Mouse (Mus musculus) embryonic facial prominence, embryonic 10.5 days (tissue): ENCODE measurements at regions not wholly inside any gene's neighbourhood (a gene's known extent, or its start where the extent isn't known, plus 50 kb on each side); places are given as distances from the start of the nearest gene placed in this dataset.

Experiments used
- DNase-seq: peaks from one replicate; pipeline ENCODE4 v3.0.0-alpha.2; 2017; ENCODE audit warnings: low spot score
- H3K27ac ChIP-seq: fragments of 300-500 bp; sonication (generic); replicated peaks from 2 replicates; pipeline ENCODE4 v1.5.1; 2016; ENCODE audit warnings: mild to moderate bottlenecking
- H3K27me3 ChIP-seq: fragments of 300-500 bp; sonication (generic); replicated peaks from 2 replicates; pipeline ENCODE4 v1.6.1; 2016; ENCODE audit warnings: low read depth, mild to moderate bottlenecking; ENCODE audit not compliant: poor library complexity, severe bottlenecking
- H3K36me3 ChIP-seq: fragments of 300-500 bp; sonication (generic); replicated peaks from 2 replicates; pipeline ENCODE4 v1.6.1; 2016; ENCODE audit warnings: mild to moderate bottlenecking, moderate library complexity
- H3K4me1 ChIP-seq: fragments of 300-500 bp; sonication (generic); 2 replicates; pipeline ENCODE4 v1.6.1; 2016
- H3K4me3 ChIP-seq: fragments of 300-500 bp; sonication (generic); 2 replicates; pipeline ENCODE4 v1.5.1; 2016; ENCODE audit warnings: mild to moderate bottlenecking, moderate library complexity
- H3K9me3 ChIP-seq: fragments of 300-500 bp; sonication (generic); 2 replicates; pipeline ENCODE4 v1.6.1; 2016; ENCODE audit warnings: mild to moderate bottlenecking
- WGBS: fragments of 180-500 bp; shearing (Covaris S2); methylation state at CpG from one replicate; pipeline ENCODE4 v1.1.7; 2016; 5-methylcytosine and 5-hydroxymethylcytosine counted together

- H3K27ac ChIP-seq = no peak overlapping the region
- H3K4me3 ChIP-seq = no peak overlapping the region
- H3K36me3 ChIP-seq = no peaks in the 10 kb centered on the region
- H3K27me3 ChIP-seq = no peaks in the 10 kb centered on the region
- H3K9me3 ChIP-seq = no peaks in the 10 kb centered on the region
- no peak for DNase-seq
- H3K4me1 ChIP-seq = peaks cover 13% of the 10 kb centered on the region
- 87% methylated on average over 5 of the region's 5 CpGs for WGBS
These were observed 204.2 kb downstream of the Gm5447 start for GRCm38 (mm10) chr13:31177999-31178783.

- Histone ChIP-seq H3K9me3 (no peaks in the 10 kb centered on the region), H3K27me3 (no peaks in the 10 kb centered on the region), H3K27ac (no peak overlapping the region), H3K4me1 (peaks cover 13% of the 10 kb centered on the region), H3K4me3 (no peak overlapping the region), H3K36me3 (no peaks in the 10 kb centered on the region)
- DNase-seq = no peak
- 77% methylated on average over 3 of the region's 3 CpGs for WGBS
These were observed 205.0 kb downstream of the Gm5447 start for GRCm38 (mm10) chr13:31178964-31179363.

GRCm38 (mm10) chr13:31179407-31180001, 205.5 kb downstream of the Gm5447 start:
- WGBS = 32% methylated on average over 12 of the region's 12 CpGs
- peak; percentile 26 for DNase-seq

GRCm38 (mm10) chr13:31181530-31181929, 207.5 kb downstream of the Gm5447 start:
- no peaks in the 10 kb centered on the region for H3K9me3 ChIP-seq
- H3K36me3 ChIP-seq = no peaks in the 10 kb centered on the region
- DNase-seq = no peak
- H3K4me1 ChIP-seq = peaks cover 13% of the 10 kb centered on the region
- no peak overlapping the region for H3K4me3 ChIP-seq
- 76% methylated on average over 5 of the region's 5 CpGs for WGBS
- no peak overlapping the region for H3K27ac ChIP-seq
- H3K27me3 ChIP-seq = no peaks in the 10 kb centered on the region

More at GRCm38 (mm10) chr13:31179407-31180001, 205.5 kb downstream of the Gm5447 start:
- Histone ChIP-seq H3K27ac (0 out of 2 replicates have a peak overlapping the region, but pooled peaks have one; percentile 14), H3K27me3 (no peaks in the 10 kb centered on the region), H3K36me3 (no peaks in the 10 kb centered on the region), H3K9me3 (no peaks in the 10 kb centered on the region), H3K4me1 (peaks cover 13% of the 10 kb centered on the region), H3K4me3 (no peak overlapping the region)

- WGBS = 85% methylated on average over 14 of the region's 14 CpGs
- H3K27ac ChIP-seq = no peak overlapping the region
- no peaks in the 10 kb centered on the region for H3K27me3 ChIP-seq
- H3K4me3 ChIP-seq = no peak overlapping the region
- no peaks in the 10 kb centered on the region for H3K9me3 ChIP-seq
- DNase-seq = no peak
- H3K36me3 ChIP-seq = no peaks in the 10 kb centered on the region
- peaks cover 5% of the 10 kb centered on the region; the same call in 1 of the 2 replicates for H3K4me1 ChIP-seq
These were observed 211.1 kb downstream of the Gm5447 start for GRCm38 (mm10) chr13:31184845-31185834.

- H3K4me3 ChIP-seq = no peak overlapping the region
- no peak for DNase-seq
- no peaks in the 10 kb centered on the region for H3K36me3 ChIP-seq
- H3K27me3 ChIP-seq = no peaks in the 10 kb centered on the region
- H3K9me3 ChIP-seq = no peaks in the 10 kb centered on the region
- no peaks in the 10 kb centered on the region for H3K4me1 ChIP-seq
- 63% methylated on average over 5 of the region's 5 CpGs for WGBS
- H3K27ac ChIP-seq = no peak overlapping the region
These were observed 213.0 kb downstream of the Gm5447 start for GRCm38 (mm10) chr13:31186805-31187589.

- Histone ChIP-seq H3K4me3 (no peak overlapping the region), H3K27me3 (no peaks in the 10 kb centered on the region), H3K36me3 (no peaks in the 10 kb centered on the region), H3K4me1 (no peaks in the 10 kb centered on the region), H3K9me3 (no peaks in the 10 kb centered on the region), H3K27ac (no peak overlapping the region)
- no peak for DNase-seq
- 58% methylated on average over 1 of the region's 1 CpGs for WGBS
These were observed 215.1 kb downstream of the Gm5447 start for GRCm38 (mm10) chr13:31189116-31189515.

- no peaks in the 10 kb centered on the region for H3K27me3 ChIP-seq
- 82% methylated on average over 4 of the region's 4 CpGs for WGBS
- H3K4me3 ChIP-seq = no peak overlapping the region
- DNase-seq = no peak
- no peak overlapping the region for H3K27ac ChIP-seq
- no peaks in the 10 kb centered on the region for H3K36me3 ChIP-seq
- no peaks in the 10 kb centered on the region for H3K4me1 ChIP-seq
- H3K9me3 ChIP-seq = no peaks in the 10 kb centered on the region
These were observed 216.0 kb downstream of the Gm5447 start for GRCm38 (mm10) chr13:31190036-31190435.

GRCm38 (mm10) chr13:31191344-31192139, 217.5 kb downstream of the Gm5447 start:
- no peak overlapping the region for H3K27ac ChIP-seq
- no peak for DNase-seq
- no peaks in the 10 kb centered on the region for H3K4me1 ChIP-seq
- no peak overlapping the region for H3K4me3 ChIP-seq
- no peaks in the 10 kb centered on the region for H3K27me3 ChIP-seq
- no peaks in the 10 kb centered on the region for H3K36me3 ChIP-seq
- no peaks in the 10 kb centered on the region for H3K9me3 ChIP-seq
- 88% methylated on average over 7 of the region's 7 CpGs for WGBS

- H3K4me3 ChIP-seq = no peak overlapping the region
- WGBS = 70% methylated on average over 3 of the region's 3 CpGs
- H3K27ac ChIP-seq = no peak overlapping the region
- H3K36me3 ChIP-seq = no peaks in the 10 kb centered on the region
- H3K4me1 ChIP-seq = no peaks in the 10 kb centered on the region
- no peak for DNase-seq
- H3K27me3 ChIP-seq = no peaks in the 10 kb centered on the region
- H3K9me3 ChIP-seq = no peaks in the 10 kb centered on the region
These were observed 221.0 kb downstream of the Gm5447 start for GRCm38 (mm10) chr13:31194971-31195370.

GRCm38 (mm10) chr13:31196546-31196945, 222.5 kb downstream of the Gm5447 start:
- Histone ChIP-seq H3K4me3 (no peak overlapping the region), H3K27me3 (no peaks in the 10 kb centered on the region), H3K36me3 (no peaks in the 10 kb centered on the region), H3K9me3 (no peaks in the 10 kb centered on the region), H3K27ac (no peak overlapping the region), H3K4me1 (no peaks in the 10 kb centered on the region)
- 79% methylated on average over 2 of the region's 2 CpGs for WGBS
- DNase-seq = no peak
